Mouse (Mus musculus): ENCODE measurements at regions not wholly inside any gene's neighbourhood (a gene's known extent, or its start where the extent isn't known, plus 50 kb on each side); places are given as distances from the start of the nearest gene placed in this dataset.

DNA sequence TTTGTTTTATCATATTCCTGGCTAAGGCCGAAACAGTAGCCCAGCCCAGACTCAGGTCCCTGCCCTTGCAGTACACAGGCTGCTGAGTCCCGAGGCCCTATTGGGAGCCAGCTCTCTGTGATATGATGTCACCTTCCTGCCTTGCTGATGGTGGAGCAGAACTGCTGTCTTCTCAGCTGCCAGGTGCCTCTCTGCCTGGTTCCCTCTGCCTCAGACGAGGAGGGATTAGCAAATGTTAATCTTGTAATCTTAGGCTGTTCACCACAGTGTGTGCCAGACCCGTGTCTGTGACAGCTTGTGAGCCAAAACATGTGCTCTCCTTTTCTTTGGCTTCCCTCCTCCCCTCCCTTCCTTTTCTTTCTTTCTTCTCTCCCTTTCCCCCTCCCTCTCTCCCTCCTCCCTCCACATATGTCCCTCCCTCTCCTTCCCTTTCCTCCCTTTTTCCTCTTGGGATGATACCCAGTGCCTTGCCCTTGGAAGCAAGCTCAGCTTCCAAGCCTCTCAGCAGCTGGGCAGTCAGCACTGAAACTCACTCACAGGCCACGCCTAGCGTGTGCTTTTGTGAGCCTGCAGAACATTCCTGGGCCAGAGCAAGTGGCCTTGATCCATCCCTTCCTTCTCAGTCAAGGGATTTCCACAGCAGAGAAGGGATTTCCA lies 126.6 kb upstream of the Eef2kmt start:
- no peak for DNase-seq (ENCODE audit: extremely low read depth, low read depth, low spot score)

DNA sequence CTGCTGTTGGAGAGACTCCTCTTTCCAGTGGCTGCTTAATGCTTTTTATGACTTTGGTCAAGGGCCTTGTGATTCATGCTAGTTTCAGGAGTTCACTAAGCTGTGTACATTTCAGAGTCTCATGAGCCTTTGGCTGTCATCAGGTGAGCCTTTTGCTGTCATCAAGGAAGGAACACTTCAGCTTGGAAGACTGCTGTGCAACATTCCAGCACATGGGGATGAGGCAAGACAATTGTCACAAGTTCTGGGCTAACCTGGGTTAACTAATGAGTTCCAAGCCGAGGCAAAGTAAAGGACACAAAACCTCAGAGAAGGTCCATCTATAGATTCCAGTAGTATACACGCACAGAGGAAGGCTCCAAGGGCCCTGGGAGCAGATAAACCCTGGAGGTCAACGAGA lies 124.8 kb upstream of the Eef2kmt start:
- no peak for DNase-seq (ENCODE audit: extremely low read depth, low read depth, low spot score)

DNA sequence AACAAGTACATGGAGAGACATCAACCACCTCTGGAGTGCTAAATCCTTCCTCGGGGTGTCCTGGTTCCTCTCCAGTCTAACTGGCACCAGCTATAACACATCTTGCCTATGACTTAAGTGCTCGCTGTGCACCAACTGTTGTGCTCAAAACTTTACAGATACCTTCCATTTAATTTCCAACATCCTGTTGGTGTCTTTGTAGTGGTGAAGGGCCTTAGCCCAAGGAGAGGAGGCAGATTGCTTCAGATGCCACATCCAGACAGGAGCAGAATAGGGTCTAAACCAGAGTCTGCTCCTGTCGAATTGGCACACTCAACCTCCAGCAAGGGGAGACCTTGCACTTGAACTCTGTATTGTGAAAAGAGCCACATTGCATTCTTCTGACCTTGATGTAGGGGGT lies 121.2 kb upstream of the Eef2kmt start:
- DNase-seq (ENCODE audit: extremely low read depth, low read depth, low spot score), result no peak

DNA sequence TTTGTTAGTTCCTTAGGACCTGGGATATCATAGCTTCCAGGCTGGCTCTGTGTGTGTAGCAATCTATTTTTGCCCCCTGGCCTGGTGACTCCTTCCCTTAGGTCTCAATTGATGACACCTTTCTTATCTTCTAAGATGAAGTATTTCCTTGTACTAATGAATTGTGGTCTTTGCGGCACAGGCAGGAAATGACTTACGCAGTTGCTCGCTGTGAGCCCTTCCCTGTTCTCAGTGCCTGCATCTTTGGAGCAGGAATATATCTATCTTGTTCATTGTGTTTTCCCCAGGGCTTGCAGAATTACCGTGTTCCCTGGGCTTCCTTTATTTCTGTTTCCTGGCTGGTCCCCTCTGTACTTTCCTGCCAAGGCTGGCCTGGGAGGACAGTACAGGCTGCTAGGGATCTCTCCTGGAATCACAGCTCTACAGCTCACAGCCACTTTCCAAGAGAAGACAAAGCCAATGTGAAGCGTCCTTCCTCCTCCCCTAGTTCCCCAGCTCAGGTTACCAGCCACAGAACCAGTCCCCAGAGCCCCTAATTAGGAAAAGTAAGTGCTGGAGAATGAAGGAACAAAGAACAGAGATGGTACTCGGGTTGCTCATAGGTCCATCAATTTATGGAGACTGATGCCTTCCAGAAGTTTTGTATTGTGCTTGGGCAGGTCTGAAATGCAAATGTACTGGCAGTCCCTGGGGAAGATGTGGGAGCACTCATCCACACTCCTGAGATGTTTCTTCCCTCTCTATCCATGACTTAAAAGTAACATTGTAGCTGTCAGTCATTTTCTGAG lies 119.2 kb upstream of the Eef2kmt start:
- no peak for DNase-seq (ENCODE audit: extremely low read depth, low read depth, low spot score)

DNA sequence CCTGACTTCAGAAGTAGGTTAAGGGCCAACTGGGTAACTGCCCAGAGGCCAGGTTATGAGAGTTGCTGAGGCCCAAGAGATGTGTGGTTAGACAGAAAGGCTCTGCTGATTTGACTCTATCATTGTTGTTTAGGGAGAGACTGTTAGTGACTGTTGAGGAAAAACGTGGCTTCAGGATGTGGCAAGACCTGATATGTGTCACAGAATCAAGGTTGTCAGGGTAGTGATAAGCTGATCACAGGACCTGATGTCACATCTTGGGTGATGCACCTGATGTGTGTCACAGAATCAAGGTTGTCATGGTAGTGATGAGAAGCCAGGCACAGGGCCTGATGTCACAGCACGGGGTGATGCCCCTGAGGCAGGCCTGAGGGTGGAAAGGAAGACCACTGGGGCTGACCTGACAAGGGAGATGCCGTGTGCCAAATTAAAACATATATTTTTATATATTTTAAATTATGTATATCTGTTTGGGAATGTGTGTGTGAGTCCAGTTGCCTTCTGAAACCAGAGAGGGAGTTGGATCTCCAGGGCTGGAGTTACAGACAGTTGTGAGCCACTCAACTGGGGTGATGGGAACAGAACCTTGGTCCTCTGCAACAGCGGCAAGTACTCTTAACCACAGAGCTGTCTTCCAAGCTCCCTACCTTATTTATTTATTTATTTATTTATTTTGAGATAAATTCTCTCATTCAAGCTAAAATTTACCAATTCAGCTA lies 115.6 kb upstream of the Eef2kmt start:
- no peak for DNase-seq (ENCODE audit: extremely low read depth, low read depth, low spot score)

DNA sequence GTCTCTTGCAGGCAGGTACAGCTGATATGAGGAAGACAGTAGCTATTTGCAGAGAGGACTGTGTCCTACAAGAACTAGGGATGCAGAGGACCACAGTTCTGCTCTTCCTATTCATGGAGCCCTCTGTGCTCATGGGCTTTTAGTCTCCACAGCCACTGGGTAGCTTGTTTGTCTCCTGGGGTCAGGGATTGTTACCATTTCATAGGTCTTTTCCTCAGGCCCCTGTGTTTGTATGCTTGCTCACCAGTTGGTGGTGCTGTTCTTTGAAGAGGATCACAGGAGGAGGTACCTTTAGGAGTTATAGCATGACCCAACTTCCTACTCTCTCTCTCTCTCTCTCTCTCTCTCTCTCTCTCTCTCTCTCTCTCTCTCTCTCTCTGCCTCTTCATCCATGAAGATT lies 114.7 kb upstream of the Eef2kmt start:
- DNase-seq (ENCODE audit: extremely low read depth, low read depth, low spot score), result no peak

DNA sequence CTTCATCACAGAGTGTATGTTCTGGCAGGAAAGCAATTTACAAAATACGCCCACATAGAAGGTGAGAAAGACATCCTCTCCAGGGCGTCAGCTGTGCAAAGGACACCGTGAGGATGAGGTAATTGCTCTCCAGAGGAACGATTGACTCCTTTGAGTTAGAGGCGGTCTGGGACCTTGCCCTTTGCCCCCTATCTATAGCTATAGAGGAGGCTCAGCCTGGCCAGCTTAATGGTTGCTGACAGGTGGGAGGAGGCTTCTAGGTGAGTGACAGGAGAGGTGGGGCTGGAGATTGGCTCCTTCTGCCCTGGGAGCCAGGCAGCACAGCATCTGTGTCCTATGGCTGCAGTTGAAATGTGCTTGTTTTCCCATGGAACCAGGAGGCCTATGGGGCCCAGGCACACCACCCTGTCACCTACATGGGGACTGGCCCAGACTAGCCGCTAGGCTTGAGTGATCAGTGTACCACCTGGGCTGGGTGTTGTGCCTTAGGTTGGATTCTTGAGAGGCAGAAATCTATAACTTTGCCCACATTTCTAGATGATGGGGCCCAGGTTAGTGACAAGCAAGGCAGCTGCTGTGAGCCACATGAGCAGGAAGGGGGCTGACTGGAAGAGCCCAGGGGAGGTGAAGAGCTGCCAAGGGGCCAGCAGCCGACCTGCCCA lies 113.2 kb upstream of the Eef2kmt start:
- DNase-seq (ENCODE audit: extremely low read depth, low read depth, low spot score), result no peak

DNA sequence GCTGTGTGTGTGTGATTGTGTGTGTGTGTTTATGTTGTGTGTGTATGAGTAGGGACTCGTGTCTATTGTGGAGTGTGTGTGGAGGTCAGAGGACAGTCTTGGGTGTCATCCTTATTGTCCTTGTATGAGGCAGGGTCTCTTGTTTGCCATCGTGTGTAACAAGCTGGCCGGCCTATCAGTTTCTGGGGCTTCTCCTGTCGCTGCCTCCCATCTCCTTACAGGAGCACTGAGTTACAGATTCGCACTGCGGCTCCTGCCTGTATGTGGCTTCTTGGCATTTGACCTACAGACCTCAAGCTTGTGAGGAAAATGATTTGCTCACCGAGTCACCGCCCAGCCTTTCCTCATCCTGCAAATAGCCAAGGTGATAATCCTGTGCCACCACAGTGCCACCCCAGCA lies 112.6 kb upstream of the Eef2kmt start:
- DNase-seq (ENCODE audit: extremely low read depth, low read depth, low spot score), result no peak

DNA sequence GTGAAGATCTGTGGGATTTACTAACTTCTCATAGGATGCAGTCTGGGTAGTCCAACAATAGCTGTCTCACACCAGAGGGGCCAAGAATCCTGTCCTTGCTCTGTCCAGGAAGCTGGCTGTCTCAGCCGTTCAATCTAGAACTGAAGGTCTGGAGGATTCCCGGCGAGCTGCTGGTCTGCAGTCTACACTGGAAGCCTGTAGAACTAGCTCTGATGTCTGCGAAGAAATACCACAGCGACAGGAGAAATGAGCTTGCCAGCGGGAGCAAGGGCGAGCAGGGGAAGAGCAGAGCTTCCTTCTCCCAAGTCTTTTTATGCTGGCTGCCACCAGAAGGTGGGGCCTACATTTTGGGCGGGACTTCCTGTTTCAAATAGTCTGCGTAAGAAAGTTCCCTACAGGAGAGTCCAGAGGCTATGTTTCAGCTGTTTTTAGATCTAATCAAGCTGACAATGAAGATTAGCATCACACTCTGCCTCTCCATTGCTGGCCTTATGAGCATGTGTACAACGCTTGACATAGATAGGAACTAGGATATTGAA lies 111.9 kb upstream of the Eef2kmt start:
- no peak for DNase-seq (ENCODE audit: extremely low read depth, low read depth, low spot score)

DNA sequence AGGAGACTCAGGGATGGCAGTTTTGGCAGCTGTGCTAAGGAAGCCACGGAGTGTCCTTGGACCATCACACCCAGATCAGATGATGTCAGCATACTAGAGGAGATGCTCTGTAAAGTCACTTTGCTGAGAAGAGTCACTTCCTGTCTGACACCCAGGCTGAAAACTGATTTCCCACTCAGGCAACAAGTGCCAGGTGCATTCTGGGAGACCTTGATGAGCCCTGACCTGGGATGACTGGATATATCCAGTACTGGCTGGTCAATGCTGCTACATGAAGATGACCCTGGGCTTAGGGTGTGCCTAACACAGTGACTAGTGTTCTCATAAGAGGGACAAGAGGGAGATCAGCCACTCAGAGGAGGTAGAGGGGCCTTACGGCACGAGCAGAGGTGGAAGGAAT lies 110.2 kb upstream of the Eef2kmt start:
- DNase-seq (ENCODE audit: extremely low read depth, low read depth, low spot score), result no peak

DNA sequence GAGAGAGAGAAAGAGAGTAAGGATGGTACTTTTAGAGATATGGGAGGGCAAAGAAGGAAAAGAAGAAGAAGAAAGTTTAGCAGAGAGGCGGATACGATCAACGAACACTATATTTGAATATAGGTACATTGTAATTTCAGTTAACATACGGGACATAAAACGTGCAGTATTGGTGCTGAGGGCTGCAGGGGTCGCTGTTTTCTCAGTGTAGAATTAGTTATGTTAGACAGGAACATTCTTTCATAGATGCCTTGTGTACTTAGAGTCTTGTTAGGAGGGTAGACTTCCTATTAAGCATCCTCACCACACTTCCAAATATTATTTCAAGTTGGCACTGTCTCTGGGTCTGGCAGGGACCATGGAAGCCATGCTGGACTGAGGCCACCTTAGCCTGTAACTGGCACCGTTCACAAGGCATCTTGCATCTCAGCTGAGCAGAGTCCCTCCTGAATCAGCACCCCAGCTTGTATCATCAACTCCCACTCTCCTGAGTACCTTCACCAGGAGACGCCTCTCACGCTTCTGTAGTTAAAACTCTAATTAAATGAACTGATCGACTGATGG lies 107.3 kb upstream of the Eef2kmt start:
- no peak for DNase-seq (ENCODE audit: extremely low read depth, low read depth, low spot score)

DNA sequence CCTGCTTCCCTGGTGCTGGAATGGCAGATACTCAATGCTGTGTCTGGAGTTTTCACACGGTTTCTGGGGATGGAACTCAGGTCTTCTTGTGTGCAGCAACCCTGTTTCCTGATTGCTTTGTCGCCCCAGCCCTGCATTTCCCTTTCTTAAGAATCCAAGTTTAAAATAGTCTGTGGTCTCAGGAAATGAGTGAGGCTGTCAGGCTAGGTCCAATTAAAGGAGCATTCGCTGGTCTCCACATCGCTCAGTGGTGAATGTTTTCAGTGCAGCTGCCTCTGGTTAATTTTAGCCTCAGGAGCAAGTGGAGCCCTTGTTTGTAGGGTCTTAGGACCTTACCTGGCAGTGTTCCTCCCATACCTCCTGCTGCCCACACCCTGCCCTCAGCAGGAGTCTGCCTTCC lies 103.4 kb upstream of the Eef2kmt start:
- DNase-seq (ENCODE audit: extremely low read depth, low read depth, low spot score), result no peak

DNA sequence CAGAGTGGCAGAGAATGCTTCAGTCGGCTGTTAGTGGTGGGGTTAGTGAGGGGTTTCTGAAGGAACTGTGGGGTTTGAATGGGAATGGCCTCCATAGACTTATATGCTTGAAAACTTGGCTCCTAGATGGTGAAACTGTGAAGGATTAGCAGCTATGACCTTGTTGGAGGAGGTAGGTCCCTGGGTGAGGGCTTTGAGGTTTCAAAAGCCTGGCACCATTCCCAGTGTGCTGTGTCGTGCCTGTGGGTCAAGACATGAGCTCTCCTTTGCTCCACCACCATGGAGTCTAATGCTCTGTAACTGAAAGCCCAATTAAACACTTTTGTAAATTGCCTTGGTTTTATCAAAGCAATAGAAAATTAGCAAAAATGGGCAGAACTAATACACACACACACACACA lies 98.1 kb upstream of the Eef2kmt start:
- DNase-seq (ENCODE audit: extremely low read depth, low read depth, low spot score), result no peak

DNA sequence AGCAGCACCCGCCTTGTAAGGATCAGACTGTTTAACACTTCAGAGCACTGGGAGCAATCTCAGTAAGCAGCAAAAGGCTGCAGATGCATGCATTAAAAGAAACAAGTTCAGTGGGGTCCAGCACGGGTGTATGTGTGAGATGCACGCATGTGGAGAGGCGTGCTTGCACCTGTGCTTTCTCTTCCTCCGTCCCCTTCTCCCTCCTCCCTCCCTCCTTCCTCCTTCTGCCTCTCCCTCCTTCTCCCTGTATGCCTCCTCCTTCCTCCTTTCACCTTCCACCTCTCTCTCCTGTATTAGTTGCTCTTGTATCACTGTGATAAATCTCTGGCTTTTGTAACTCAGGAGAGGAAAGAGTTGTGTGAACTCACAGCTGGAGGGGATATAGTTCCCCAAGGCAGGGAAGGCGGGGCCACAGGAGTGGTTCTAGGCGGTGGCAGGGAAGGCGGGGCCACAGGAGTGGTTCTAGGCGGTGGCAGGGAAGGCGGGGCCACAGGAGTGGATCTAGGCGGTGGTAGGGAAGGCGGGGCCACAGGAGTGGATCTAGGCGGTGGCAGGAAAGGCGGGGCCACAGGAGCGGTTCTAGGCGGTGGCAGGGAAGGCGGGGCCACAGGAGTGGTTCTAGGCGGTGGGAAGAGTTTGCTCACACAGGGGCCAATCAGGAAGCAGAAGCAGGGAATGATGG lies 96.2 kb upstream of the Eef2kmt start:
- no peak for DNase-seq (ENCODE audit: extremely low read depth, low read depth, low spot score)

DNA sequence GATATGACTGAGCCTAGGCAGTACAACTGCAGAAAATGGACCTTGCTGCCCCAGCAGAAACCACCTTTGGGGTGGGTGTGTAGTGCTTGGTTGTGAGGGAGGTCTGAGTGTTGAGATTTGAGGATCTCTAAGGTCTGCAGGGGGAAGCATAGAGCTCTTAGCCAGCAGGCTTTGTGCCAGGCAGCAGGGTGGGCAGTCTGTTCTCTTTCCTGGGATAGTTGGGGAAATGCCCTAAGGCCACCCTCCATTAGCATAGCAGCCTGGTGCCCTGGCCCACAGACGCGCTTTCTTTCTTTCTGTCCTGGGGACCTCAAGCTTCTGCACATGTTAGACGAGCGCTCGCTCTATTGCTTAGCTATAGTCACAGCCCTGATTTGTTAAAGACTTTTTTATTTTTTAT lies 91.4 kb upstream of the Eef2kmt start:
- no peak for DNase-seq (ENCODE audit: extremely low read depth, low read depth, low spot score)

DNA sequence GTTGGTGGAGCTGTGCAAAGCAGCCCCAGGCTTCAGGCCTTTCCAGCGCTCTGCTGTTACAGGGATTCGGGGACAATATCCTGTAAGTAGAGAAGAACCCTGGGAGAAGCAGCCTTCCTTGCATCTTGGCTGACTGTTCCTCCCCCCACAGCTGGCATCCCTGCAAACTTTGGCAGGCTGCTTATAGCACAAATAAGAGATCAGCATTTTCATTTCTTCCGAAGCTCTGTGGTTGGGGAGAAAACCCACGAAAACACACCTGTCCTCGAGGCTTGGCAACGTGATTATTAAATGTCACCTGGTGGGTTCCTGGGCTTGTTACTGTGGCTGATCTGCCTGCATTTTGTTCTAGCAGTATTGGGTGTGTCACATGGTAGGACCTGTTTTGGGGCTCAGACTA lies 86.5 kb upstream of the Eef2kmt start:
- DNase-seq (ENCODE audit: extremely low read depth, low read depth, low spot score), result no peak

DNA sequence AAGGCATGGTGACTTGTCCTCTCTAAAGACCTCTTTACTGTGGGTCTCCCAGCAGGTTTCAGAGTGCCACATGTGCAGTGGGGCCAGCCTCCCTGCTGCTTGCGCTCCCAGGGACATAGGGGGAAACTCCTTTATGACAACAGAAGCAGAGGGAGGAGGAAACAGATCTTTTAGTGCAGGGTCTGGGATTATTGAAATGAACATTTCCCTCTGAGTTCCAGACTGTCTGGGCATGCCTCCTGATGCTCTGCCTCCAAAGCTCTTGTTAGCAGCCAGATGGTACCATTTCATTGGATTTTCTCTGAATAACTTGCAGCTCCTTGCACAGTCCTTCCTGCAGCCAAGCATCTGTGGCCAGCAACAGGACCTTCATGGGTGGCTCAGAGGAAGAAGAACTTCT lies 60.5 kb upstream of the Eef2kmt start:
- no peak for DNase-seq (ENCODE audit: extremely low read depth, low read depth, low spot score)

DNA sequence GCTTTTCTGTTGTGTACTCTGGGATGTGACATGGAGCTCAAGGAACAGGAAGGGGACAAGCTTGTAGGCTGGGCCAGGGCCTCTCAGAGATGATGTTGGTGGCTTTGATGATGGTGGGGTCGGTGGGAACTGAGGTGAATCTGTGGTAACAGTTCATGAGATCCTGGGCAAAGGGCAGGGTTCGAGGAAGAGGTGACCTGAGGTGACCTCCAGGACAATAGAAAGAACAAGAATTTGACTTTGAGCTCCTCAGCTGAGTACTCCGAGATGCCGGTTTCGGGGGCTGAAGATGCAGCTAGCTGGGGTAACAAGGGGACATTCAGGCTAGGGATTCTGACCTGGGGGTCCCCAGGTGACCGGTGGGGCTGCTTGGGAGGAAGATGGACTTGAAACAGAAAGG lies 57.5 kb upstream of the Eef2kmt start:
- no peak for DNase-seq (ENCODE audit: extremely low read depth, low read depth, low spot score)

DNA sequence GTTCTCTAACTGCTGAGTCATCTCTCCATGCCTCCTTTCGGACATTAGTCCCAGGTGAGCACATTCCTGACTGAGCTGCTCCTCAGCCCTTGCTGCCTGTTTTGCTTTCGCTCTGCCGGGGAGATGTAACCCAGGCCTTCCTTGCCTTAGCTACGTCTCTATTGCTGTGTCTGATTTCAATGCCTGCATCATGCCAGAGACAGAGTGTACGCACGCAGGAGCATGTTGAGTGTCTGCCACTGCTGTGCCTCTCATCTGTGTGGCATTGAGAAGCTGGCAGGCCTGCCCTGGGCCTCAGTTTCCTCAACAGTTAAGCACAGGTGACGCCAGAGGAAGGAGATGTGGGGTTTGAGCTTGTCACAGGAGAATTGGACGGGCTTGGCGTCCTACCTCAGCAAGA lies 55.7 kb upstream of the Eef2kmt start:
- DNase-seq (ENCODE audit: extremely low read depth, low read depth, low spot score), result no peak

DNA sequence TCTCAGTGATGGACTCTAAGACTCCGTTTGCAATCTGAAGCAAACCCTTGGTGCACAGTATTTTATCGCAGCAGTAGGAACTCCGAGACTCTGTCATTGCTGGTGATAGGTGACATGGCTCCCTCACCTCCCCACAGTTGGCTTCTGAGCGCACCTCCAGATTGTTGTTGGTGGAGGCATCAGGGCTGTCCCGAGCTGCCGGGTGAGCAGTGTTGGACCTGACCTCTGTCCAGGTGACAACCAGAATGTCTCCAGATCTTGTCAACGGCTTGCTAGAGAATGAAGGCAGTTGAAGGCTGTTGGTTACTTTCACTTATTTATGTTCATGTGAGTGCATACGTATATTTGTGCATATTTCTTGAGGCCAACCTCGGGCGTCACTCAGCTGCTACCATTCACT lies 55.0 kb upstream of the Eef2kmt start:
- no peak for DNase-seq (ENCODE audit: extremely low read depth, low read depth, low spot score)

DNA sequence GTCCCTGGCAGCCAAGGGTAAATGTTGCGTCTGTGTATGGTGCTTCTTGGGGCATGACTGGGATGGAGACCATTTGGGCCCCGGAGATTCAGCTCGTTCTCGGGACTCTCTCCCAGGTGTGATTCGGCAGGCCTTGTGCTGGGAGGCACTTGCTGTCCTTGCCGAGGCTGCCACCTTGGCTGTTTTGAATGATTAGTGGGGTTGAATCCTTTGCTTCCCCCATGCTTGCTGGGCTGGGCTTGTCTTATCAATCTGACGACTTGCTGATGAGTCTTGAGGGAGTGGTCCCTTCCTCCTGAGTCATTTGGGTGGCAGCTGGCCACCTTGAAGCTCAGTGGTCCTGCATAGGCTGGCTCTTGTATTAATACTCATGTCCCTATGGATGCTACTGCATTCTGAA lies 52.0 kb upstream of the Eef2kmt start:
- no peak for DNase-seq (ENCODE audit: extremely low read depth, low read depth, low spot score)

Data from fat pad, adult 2 months (tissue).